Mouse (Mus musculus) neural tube, embryonic 12.5 days (tissue): ENCODE data around the gene Sfn. TPM values are rescaled to one million over a fixed set of nuclear protein-coding genes. Genes with fewer than 3 reads are reported as not detected.

ENCODE experiments used
- ATAC-seq: fragments of 200-750 bp; cut with Nextera tagmentation; 2 replicates; pipeline ENCODE4 v1.8.0; 2017; ENCODE audit warnings: low read depth, mild to moderate bottlenecking, moderate TSS enrichment, moderate library complexity; ENCODE audit not compliant: low FRiP score
- H3K27ac ChIP-seq: fragments of 300-500 bp; sonication (generic); 2 replicates; pipeline ENCODE4 v1.5.1; 2016
- H3K27me3 ChIP-seq: fragments of 300-500 bp; sonication (generic); replicated peaks from 2 replicates; pipeline ENCODE4 v1.6.1; 2016; ENCODE audit warnings: mild to moderate bottlenecking
- H3K36me3 ChIP-seq: fragments of 300-500 bp; sonication (generic); 2 replicates; pipeline ENCODE4 v1.6.1; 2016; ENCODE audit warnings: mild to moderate bottlenecking
- H3K4me1 ChIP-seq: fragments of 300-500 bp; sonication (generic); 2 replicates; pipeline ENCODE4 v1.6.1; 2016
- H3K4me2 ChIP-seq: fragments of 300-500 bp; sonication (generic); replicated peaks from 2 replicates; pipeline ENCODE4 v1.6.1; 2016; ENCODE audit warnings: mild to moderate bottlenecking
- H3K4me3 ChIP-seq: fragments of 300-500 bp; sonication (generic); 2 replicates; pipeline ENCODE4 v1.5.1; 2016
- H3K9ac ChIP-seq: fragments of 300-500 bp; sonication (generic); 2 replicates; pipeline ENCODE4 v1.6.1; 2016; ENCODE audit warnings: mild to moderate bottlenecking
- H3K9me3 ChIP-seq: fragments of 300-500 bp; sonication (generic); 2 replicates; pipeline ENCODE4 v1.6.1; 2016; ENCODE audit warnings: mild to moderate bottlenecking
- WGBS: fragments of 180-500 bp; shearing (Covaris S2); methylation state at CpG from one replicate; pipeline ENCODE4 v1.1.7; 2016; 5-methylcytosine and 5-hydroxymethylcytosine counted together
- polyA plus RNA-seq: library from polyadenylated mRNA; unstranded; fragments of >200 nt; fragmentation: Nextera tagmentation; extraction: Ambion mirVana; gene quantifications from 2 replicates; pipeline ENCODE4 v1.2.1, GENCODE M21; 2016

Sfn gene
- polyA plus RNA-seq, 1 experiment from 2014 or later = 9.5 TPM

DNA sequence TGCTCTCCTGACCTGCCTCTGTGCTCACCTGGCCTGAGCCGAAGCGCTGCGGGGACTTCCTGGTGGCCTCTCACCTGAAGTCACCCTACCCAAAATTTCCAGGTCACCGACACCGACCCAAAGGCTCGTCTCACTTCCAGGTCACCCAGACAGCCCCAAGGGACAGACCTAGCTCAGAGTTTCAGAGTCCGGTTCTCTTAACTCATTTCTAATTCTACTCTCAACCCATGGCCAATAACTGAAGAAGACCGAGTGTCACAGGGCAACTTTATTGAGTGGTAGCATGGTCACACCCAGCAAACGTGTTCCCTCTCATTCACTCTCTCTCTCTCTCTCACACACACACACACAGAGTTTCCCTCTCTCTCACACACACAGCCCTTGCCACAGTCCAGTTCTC, 1.7 kb downstream of the Sfn start:
- 19% methylated on average over 9 of the region's 9 CpGs for WGBS
- Histone ChIP-seq H3K9ac (peak overlapping the region; percentile 21; the same call in 1 of the 2 replicates), H3K4me3 (peak overlapping the region; percentile 40; the same call in 1 of the 2 replicates), H3K27me3 (peaks cover 58% of the 10 kb centered on the region), H3K4me1 (peaks cover 16% of the 10 kb centered on the region), H3K27ac (no peak overlapping the region), H3K36me3 (peaks cover 9% of the 10 kb centered on the region; the same call in 1 of the 2 replicates), H3K9me3 (no peaks in the 10 kb centered on the region), H3K4me2 (peak overlapping the region; percentile 68)
- no peak for ATAC-seq

DNA sequence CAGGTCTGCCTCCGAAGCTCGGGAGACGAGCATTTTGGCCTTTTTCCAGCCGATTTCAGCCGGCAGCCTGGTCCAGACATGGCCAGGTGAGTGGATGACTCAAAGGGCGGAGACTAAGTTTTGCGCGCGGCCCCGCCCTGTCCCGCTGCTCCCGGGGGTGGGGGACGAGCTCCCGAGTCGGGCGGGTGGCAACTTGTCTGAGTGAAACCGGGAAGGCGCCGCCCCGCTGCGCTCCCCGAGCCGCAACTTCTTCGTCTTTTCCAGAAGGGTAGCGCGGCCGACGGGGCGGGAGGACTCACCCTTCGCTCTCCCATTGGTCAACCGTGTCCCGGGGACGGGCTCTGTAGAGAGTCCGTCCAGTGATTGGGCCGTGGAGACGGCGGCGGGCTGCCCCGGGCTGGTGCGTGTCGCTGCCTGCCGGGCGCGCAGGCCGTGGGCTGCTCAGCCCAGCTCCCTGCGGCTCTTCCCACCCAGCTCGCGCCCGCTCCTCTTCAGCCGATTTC, 2.3 kb downstream of the Sfn start:
- Histone ChIP-seq H3K9me3 (no peaks in the 10 kb centered on the region), H3K9ac (peak overlapping the region; percentile 53), H3K27me3 (peaks cover 58% of the 10 kb centered on the region), H3K27ac (no peak overlapping the region), H3K36me3 (peaks cover 8% of the 10 kb centered on the region; the same call in 1 of the 2 replicates), H3K4me2 (peak overlapping the region; percentile 68), H3K4me1 (peaks cover 16% of the 10 kb centered on the region), H3K4me3 (peak overlapping the region; percentile 40)
- peak; percentile 88 for ATAC-seq
- WGBS = under 1% methylated on average over 50 of the region's 50 CpGs

DNA sequence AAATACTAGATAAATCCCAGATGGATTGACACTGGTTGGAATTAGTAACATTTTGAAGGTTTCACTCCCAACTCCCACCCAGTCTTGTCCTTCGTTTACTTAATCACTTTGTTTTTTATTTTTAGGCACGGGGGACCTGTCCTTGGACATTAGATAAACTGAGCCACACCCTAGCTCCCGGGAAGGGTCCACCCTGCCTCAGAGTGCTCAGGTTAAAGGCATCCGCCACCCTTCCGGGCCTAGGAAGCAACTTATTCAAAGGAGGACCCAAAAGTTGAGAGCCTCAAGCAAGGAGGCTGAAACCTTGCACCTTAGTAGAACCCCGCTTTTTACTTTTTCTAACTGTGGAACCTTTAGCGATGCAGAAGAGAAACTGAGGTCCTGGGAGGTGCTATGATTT, 2.9 kb downstream of the Sfn start:
- H3K4me1 ChIP-seq = peaks cover 16% of the 10 kb centered on the region
- peak overlapping the region; percentile 53; the same call in 1 of the 2 replicates for H3K9ac ChIP-seq
- 25% methylated on average over 7 of the region's 7 CpGs for whole genome bisulfite sequencing
- H3K36me3 ChIP-seq = peaks cover 6% of the 10 kb centered on the region; the same call in 1 of the 2 replicates
- peaks cover 58% of the 10 kb centered on the region for H3K27me3 ChIP-seq
- H3K27ac ChIP-seq = no peak overlapping the region
- H3K9me3 ChIP-seq = no peaks in the 10 kb centered on the region
- H3K4me3 ChIP-seq = peak overlapping the region; percentile 40
- peak overlapping the region; percentile 68 for H3K4me2 ChIP-seq
- no peak for ATAC-seq

DNA sequence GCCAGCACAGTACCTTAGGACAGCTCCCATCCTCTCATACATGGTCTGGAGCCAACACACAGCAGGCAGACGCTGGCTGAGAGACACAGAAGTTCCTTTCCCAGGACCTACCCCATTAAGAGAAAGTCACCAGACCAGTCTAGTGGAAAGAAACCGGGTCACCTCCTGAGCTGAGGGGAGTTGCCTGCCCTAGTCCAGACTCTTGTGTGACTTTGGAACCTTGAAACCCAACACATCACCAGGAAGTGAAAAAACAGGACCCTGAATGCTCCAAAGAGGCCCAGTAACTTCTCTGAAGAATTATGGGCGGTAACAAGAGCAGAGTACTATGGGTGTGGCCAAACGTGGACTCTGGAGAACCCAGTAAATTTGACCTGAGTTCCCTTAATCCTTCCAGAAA, 3.4 kb downstream of the Sfn start:
- Histone ChIP-seq H3K4me1 (peaks cover 16% of the 10 kb centered on the region), H3K36me3 (peaks cover under 1% of the 10 kb centered on the region; the same call in 1 of the 2 replicates), H3K9me3 (no peaks in the 10 kb centered on the region), H3K27me3 (peaks cover 58% of the 10 kb centered on the region), H3K4me2 (no peak overlapping the region), H3K27ac (no peak overlapping the region), H3K4me3 (no peak overlapping the region), H3K9ac (no peak overlapping the region)
- no peak for ATAC-seq
- 46% methylated on average over 4 of the region's 4 CpGs for WGBS

DNA sequence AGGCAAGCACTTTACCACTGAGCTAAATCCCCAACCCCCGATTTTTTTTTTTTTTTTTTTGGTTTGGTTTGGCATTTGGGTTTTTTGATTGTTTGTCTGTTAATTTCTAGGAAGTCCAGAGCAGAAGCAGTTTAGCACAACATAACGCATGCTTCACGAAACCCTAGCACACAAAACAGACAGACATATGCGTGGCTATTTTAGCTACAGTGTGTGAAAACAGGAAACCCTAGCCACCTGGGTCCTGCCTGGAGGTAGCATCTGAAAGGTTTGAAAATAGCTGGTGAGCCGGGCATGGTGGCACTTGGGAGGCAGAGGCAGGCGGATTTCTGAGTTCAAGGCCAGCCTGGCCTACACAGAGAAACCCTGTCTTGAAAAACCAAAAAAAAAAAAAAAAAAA, 5.9 kb downstream of the Sfn start:
- 85% methylated on average over 6 of the region's 6 CpGs for WGBS
- ATAC-seq = no peak
- Histone ChIP-seq H3K4me1 (peaks cover 12% of the 10 kb centered on the region), H3K9ac (no peak overlapping the region), H3K4me3 (no peak overlapping the region), H3K36me3 (peaks cover 8% of the 10 kb centered on the region), H3K27me3 (peaks cover 33% of the 10 kb centered on the region), H3K9me3 (no peaks in the 10 kb centered on the region), H3K27ac (no peak overlapping the region), H3K4me2 (no peak overlapping the region)

DNA sequence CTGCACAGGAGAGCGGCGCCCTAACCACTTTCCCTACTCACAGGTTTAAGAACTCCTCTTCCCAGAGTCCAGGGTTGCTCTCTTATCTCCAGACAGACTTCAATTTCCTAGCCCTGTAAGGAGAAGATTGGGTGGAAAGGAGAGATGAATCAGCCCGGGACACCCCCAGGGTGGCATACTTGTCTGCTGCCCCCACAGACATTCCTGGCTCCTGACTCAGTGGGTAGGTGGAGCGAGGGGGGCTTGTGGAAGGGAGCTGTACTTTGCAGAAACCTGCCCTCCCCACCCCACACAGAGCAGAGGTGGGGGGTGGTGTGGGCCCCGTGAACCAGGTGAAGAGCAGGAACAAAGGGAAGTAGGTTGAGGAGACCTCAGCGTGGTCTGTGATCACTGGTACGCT, 6.4 kb downstream of the Sfn start:
- Histone ChIP-seq H3K4me3 (no peak overlapping the region), H3K27ac (no peak overlapping the region), H3K36me3 (peaks cover 14% of the 10 kb centered on the region), H3K27me3 (peaks cover 28% of the 10 kb centered on the region), H3K4me2 (no peak overlapping the region), H3K9me3 (no peaks in the 10 kb centered on the region), H3K9ac (no peak overlapping the region), H3K4me1 (peaks cover 12% of the 10 kb centered on the region)
- 77% methylated on average over 7 of the region's 7 CpGs for WGBS
- no peak for ATAC-seq

DNA sequence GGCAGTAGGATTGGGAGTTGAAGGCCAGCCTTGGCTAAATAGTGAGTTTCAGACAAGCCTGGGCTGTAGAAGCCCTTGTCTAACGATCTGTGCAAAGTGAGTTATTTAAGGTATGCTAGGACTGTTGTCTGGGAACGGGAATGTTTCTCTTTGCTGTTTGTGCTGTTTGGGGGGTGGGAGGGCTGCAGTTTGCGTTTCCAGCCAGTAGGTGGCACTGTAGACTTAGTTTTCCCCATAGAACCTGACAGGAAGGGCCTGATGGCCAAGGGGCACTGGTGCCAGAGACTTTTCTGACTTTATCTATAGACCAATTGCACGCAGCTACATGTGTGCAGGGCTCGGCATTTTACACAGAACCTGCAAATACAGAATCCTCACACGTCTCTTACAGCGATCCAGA, 9.4 kb downstream of the Sfn start:
- H3K4me3 ChIP-seq = no peak overlapping the region
- H3K4me2 ChIP-seq = no peak overlapping the region
- H3K27me3 ChIP-seq = no peaks in the 10 kb centered on the region
- H3K4me1 ChIP-seq = no peaks in the 10 kb centered on the region
- H3K27ac ChIP-seq = no peak overlapping the region
- peaks cover 43% of the 10 kb centered on the region for H3K36me3 ChIP-seq
- no peak for ATAC-seq
- no peaks in the 10 kb centered on the region for H3K9me3 ChIP-seq
- WGBS = 34% methylated on average over 7 of the region's 7 CpGs
- no peak overlapping the region for H3K9ac ChIP-seq

DNA sequence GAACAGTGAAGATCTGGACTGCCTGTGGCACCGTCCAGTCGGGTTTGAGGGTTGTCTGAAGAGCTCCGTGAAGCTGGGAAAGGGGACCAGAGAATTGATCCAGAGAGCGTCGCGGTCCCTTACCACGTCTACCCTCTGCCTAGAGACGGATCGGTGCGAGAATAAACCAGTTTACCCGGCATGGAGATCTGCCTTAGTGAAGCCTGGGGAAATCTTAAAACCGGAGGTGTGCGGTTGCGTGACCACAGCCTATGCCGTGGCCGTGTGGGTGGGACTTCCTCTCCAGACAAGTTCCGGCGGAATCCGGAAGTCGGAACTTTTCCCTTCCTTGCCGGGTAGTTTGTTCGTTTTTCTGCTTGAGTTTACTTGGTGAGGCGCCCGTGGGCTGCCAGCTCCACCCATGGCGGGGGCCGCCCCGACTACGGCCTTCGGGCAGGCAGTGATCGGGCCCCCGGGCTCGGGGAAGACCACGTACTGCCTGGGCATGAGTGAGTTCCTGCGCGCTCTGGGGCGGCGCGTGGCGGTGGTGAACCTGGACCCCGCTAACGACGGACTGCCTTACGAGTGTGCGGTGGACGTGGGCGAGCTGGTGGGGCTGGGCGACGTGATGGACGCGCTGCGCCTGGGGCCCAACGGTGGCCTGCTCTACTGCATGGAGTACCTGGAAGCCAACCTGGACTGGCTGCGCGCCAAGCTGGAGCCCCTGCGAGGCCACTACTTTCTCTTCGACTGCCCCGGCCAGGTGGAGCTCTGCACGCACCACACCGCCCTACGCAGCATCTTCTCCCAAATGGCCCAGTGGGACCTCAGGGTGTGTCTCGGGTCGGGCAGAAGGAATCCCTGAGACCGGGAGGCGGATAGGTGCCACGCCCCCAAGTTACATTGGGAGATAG, 17.7 kb downstream of the Sfn start, which contains the start of gene Gpn2:
Gene Gpn2 (plus strand): TSS at position 304 of the 893 bp plus-strand sequence.
- 2% methylated on average over 65 of the region's 65 CpGs for WGBS
- Histone ChIP-seq H3K36me3 (peaks cover 58% of the 10 kb centered on the region), H3K4me2 (peak within 1 kb of the TSS; percentile 100), H3K27ac (peak within 1 kb of the TSS; percentile 46; the same call in 1 of the 2 replicates), H3K4me1 (peaks cover 14% of the 10 kb centered on the region), H3K9me3 (no peaks in the 10 kb centered on the region), H3K9ac (peak within 1 kb of the TSS; percentile 74), H3K4me3 (peak within 1 kb of the TSS; percentile 98), H3K27me3 (no peaks in the 10 kb centered on the region)
- ATAC-seq = peak; percentile 79

DNA sequence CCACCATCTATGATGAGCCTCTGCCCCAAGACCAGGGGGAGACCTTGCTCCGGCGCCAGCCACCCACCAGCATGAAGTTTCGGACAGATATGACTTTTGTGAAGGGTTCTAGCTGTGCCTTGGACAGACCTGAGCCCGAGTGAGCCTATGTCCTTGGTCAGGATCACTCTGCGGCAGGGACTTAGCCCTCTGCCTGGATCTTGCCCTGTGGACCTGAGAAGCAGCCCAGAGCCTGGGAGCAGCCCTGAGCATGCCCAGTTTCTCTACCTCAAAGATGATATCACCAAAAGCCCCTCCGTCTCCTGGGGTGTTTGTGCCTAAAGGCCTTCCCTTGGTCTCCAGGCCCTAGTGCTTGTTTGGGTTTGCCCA, 18.3 kb downstream of the Sfn start:
- peak; percentile 9; the same call in 1 of the 2 replicates for ATAC-seq
- H3K4me2 ChIP-seq = peak overlapping the region; percentile 100
- no peak overlapping the region; the same call in 1 of the 2 replicates for H3K27ac ChIP-seq
- WGBS = 70% methylated on average over 6 of the region's 6 CpGs
- no peaks in the 10 kb centered on the region for H3K27me3 ChIP-seq
- H3K9me3 ChIP-seq = no peaks in the 10 kb centered on the region
- peak overlapping the region; percentile 74 for H3K9ac ChIP-seq
- H3K4me3 ChIP-seq = peak overlapping the region; percentile 98
- H3K36me3 ChIP-seq = peaks cover 58% of the 10 kb centered on the region
- peaks cover 14% of the 10 kb centered on the region for H3K4me1 ChIP-seq

DNA sequence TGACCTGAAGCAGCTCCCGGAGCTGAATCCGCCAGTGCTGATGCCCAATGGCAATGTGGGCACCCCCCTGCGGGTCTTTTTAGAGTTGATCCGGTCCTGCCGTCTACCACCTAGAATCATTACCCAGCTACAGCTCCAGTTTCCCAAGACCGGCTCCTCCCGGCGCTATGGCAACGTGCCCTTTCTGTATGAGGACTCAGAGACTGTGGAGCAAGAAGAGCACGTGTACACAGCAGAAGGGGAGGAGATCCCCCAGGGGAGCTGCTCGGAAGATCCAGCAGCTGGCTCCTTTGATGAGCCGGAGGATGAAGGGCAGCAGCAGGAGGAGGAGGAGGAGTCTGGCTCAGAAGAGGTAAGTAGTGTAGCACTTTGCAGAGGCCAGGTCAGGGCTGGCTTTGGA, 24.0 kb downstream of the Sfn start:
- H3K9me3 ChIP-seq = no peaks in the 10 kb centered on the region
- no peak overlapping the region for H3K9ac ChIP-seq
- no peak for ATAC-seq
- H3K4me3 ChIP-seq = no peak overlapping the region
- H3K4me1 ChIP-seq = peaks cover 15% of the 10 kb centered on the region
- H3K27me3 ChIP-seq = no peaks in the 10 kb centered on the region
- WGBS = 67% methylated on average over 12 of the region's 12 CpGs
- H3K4me2 ChIP-seq = no peak overlapping the region
- H3K27ac ChIP-seq = no peak overlapping the region
- peaks cover 40% of the 10 kb centered on the region for H3K36me3 ChIP-seq

DNA sequence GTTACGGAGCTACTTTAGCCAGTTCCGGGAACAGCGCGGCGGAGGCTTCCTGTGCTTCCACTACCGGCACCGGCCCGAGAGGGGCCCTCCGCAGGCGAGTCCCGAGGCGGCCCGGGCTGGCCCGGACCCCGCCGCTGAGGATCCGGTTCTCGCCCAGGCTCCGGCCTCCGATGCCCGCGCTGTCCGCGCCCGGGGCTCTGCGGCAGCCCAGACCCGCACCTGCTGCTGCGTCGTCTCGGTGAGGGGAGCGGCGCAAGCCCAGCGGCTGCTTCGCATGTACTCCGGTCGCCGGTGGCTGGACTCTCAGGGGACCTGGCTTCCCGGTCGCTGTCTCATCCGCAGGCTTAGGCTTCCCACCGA, 27.1 kb downstream of the Sfn start:
- Histone ChIP-seq H3K27ac (no peak overlapping the region), H3K4me2 (peak overlapping the region; percentile 92), H3K4me3 (peak overlapping the region; percentile 99), H3K36me3 (peaks cover 21% of the 10 kb centered on the region), H3K27me3 (no peaks in the 10 kb centered on the region), H3K9me3 (no peaks in the 10 kb centered on the region), H3K4me1 (peaks cover 15% of the 10 kb centered on the region), H3K9ac (peak overlapping the region; percentile 86)
- ATAC-seq = peak; percentile 29
- WGBS = under 1% methylated on average over 41 of the region's 41 CpGs

DNA sequence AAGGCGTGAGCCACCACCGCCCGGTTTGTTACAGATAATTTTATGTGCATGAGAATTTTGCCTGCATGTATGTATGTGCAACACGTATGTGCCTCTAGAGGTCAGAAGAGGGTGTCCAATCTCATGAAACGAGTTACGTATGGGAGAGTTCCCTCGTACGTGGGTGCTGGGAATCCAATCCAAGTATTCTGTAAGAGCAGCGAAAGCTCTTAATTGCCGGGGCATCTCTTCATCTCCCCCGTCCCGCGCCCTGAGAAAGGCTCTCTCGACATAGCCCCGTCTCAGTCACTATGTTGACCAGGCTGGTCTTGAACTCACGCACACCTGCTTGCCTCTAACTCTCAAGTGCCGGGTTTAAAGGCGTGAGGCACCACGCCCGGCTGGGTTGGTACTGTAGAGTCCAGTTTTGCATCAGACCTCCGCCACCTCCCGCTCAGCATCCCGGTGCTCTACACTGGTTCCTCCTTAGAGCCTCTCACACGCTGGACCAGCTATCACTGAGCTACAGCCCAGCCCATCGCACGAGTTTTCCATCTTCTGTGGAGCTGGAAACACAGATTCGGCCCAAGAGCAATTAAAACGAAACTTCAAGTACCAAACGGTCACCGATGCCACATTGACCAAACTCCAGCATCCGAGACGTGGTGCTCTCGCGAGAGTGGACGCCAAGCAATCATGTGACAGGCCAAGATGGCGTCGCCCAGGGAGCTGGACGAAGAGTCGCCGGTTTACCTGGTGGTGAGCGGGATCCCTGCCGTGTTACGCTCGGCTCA, 27.7 kb downstream of the Sfn start, which contains the start of gene Gpatch3:
Gene Gpatch3 (plus strand): TSS at position 676 of the 773 bp plus-strand sequence.
- H3K9me3 ChIP-seq = no peaks in the 10 kb centered on the region
- H3K9ac ChIP-seq = peak within 1 kb of the TSS; percentile 86
- peak within 1 kb of the TSS; percentile 99 for H3K4me3 ChIP-seq
- H3K27me3 ChIP-seq = no peaks in the 10 kb centered on the region
- H3K4me1 ChIP-seq = peaks cover 15% of the 10 kb centered on the region
- ATAC-seq = peak; percentile 95
- peak within 1 kb of the TSS; percentile 92 for H3K4me2 ChIP-seq
- WGBS = 8% methylated on average over 44 of the region's 44 CpGs
- peaks cover 16% of the 10 kb centered on the region for H3K36me3 ChIP-seq
- H3K27ac ChIP-seq = 0 out of 2 replicates have a peak within 1 kb of the TSS, but pooled peaks have one; percentile 3
